Mouse (Mus musculus) megakaryocyte, embryonic 14.5 days (primary cell): ENCODE measurements at regions not wholly inside any gene's neighbourhood (a gene's known extent, or its start where the extent isn't known, plus 50 kb on each side); places are given as distances from the start of the nearest gene placed in this dataset.

Source experiments
- FLI1 ChIP-seq: IDR thresholded peaks from 2 replicates; pipeline ENCODE4 v1.6.1; 2012; ENCODE audit warnings: low read length, inconsistent platforms, mixed read lengths
- GATA1 ChIP-seq: IDR thresholded peaks from 3 replicates; pipeline ENCODE4 v1.6.1; 2012; ENCODE audit warnings: mixed read lengths, low read length, inconsistent platforms, borderline replicate concordance

- TF ChIP-seq GATA1 (no peak), FLI1 (no peak)
These were observed 56.5 kb upstream of the Clint1 start for GRCm38 (mm10) chr11:45795322-45795721.
